Mouse (Mus musculus) heart, embryonic 13.5 days (tissue): Measurements from ENCODE around the gene Olfr599. TPM values are rescaled to one million over a fixed set of nuclear protein-coding genes. Genes with fewer than 3 reads are reported as not detected.
"Not testable (repeated sequence)": the region's sequence is repeated elsewhere in the genome, so short reads cannot be mapped to it uniquely, and the experiment has no call there.

Source experiments
- ATAC-seq: fragments of 200-750 bp; cut with Nextera tagmentation; 2 replicates; pipeline ENCODE4 v1.8.0; 2017; ENCODE audit warnings: moderate TSS enrichment; ENCODE audit not compliant: insufficient number of reproducible peaks, low FRiP score, low TSS enrichment; ENCODE audit errors: extremely low read depth
- H3K27ac ChIP-seq: fragments of 300-500 bp; sonication (generic); replicated peaks from 2 replicates; pipeline ENCODE4 v1.5.1; 2015; ENCODE audit warnings: moderate library complexity, mild to moderate bottlenecking, inconsistent platforms
- H3K27me3 ChIP-seq: fragments of 300-500 bp; sonication (generic); replicated peaks from 2 replicates; pipeline ENCODE4 v1.6.1; 2015; ENCODE audit warnings: mild to moderate bottlenecking, inconsistent platforms
- H3K36me3 ChIP-seq: fragments of 300-500 bp; sonication (generic); 2 replicates; pipeline ENCODE4 v1.6.1; 2015; ENCODE audit warnings: mild to moderate bottlenecking, inconsistent platforms
- H3K4me1 ChIP-seq: fragments of 300-500 bp; sonication (generic); 2 replicates; pipeline ENCODE4 v1.6.1; 2015; ENCODE audit warnings: inconsistent platforms
- H3K4me2 ChIP-seq: fragments of 300-500 bp; sonication (generic); 2 replicates; pipeline ENCODE4 v1.6.1; 2015; ENCODE audit warnings: inconsistent platforms, mild to moderate bottlenecking, moderate library complexity
- H3K4me3 ChIP-seq: fragments of 300-500 bp; sonication (generic); 2 replicates; pipeline ENCODE4 v1.5.1; 2015; ENCODE audit warnings: moderate library complexity, mild to moderate bottlenecking, inconsistent platforms
- H3K9ac ChIP-seq: fragments of 300-500 bp; sonication (generic); 2 replicates; pipeline ENCODE4 v1.6.1; 2015; ENCODE audit warnings: inconsistent platforms, mild to moderate bottlenecking, moderate library complexity
- H3K9me3 ChIP-seq: fragments of 300-500 bp; sonication (generic); 2 replicates; pipeline ENCODE4 v1.6.1; 2016; ENCODE audit warnings: inconsistent platforms
- WGBS: fragments of 180-500 bp; shearing (Covaris S2); methylation state at CpG from one replicate; pipeline ENCODE4 v1.1.7; 2015; ENCODE audit warnings: mixed read lengths; 5-methylcytosine and 5-hydroxymethylcytosine counted together
- polyA plus RNA-seq: library from polyadenylated mRNA; unstranded; fragments of >200 nt; fragmentation: Nextera tagmentation; extraction: Ambion mirVana; gene quantifications from 2 replicates; pipeline ENCODE4 v1.2.1, GENCODE M21; 2015

Olfr599 gene
- polyA plus RNA-seq = not detected in 2 replicates

GRCm38 (mm10) chr7:103335617-103336016, at the start of gene Olfr599:
TSS of gene Olfr599 (plus strand) at chr7:103335917.
- Histone ChIP-seq H3K36me3 (no peaks in the 10 kb centered on the region), H3K27me3 (no peaks in the 10 kb centered on the region), H3K9me3 (no peaks in the 10 kb centered on the region), H3K27ac (no peak within 1 kb of the TSS), H3K9ac (no peak within 1 kb of the TSS), H3K4me2 (no peak within 1 kb of the TSS), H3K4me1 (no peaks in the 10 kb centered on the region), H3K4me3 (no peak within 1 kb of the TSS)
- 83% methylated on average over 1 of the region's 1 CpGs for WGBS
- no peak; the same call in 1 of the 2 replicates for ATAC-seq

GRCm38 (mm10) chr7:103305348-103305747, 30.4 kb upstream of the Olfr599 start, which contains the start of gene Olfr596:
TSS of gene Olfr596 (plus strand) at chr7:103305648.
- not testable (repeated sequence) for H3K27me3 ChIP-seq, H3K4me3 ChIP-seq, H3K9ac ChIP-seq, ATAC-seq, H3K4me2 ChIP-seq, H3K27ac ChIP-seq, H3K9me3 ChIP-seq, H3K4me1 ChIP-seq, H3K36me3 ChIP-seq
- 79% methylated on average over 2 of the region's 2 CpGs for WGBS

GRCm38 (mm10) chr7:103316015-103316414, 19.7 kb upstream of the Olfr599 start, which contains the start of gene Olfr597:
TSS of gene Olfr597 (plus strand) at chr7:103316315.
- 76% methylated on average over 2 of the region's 2 CpGs for WGBS
- H3K4me2 ChIP-seq, H3K27ac ChIP-seq, H3K9ac ChIP-seq, H3K4me1 ChIP-seq, H3K27me3 ChIP-seq, ATAC-seq, H3K4me3 ChIP-seq, H3K9me3 ChIP-seq, H3K36me3 ChIP-seq: not testable (repeated sequence)

GRCm38 (mm10) chr7:103323268-103323667, 12.4 kb upstream of the Olfr599 start, which contains the start of gene Olfr598:
TSS of gene Olfr598 (plus strand) at chr7:103323568.
- Histone ChIP-seq H3K36me3 (no peaks in the 10 kb centered on the region), H3K9me3 (no peaks in the 10 kb centered on the region)

GRCm38 (mm10) chr7:103349569-103349968, 13.9 kb downstream of the Olfr599 start, which contains the start of gene Olfr600:
TSS of gene Olfr600 (minus strand) at chr7:103349669.
- no peak for ATAC-seq
- H3K36me3 ChIP-seq = no peaks in the 10 kb centered on the region
- no peak within 1 kb of the TSS for H3K9ac ChIP-seq
- H3K27ac ChIP-seq = no peak within 1 kb of the TSS
- no peaks in the 10 kb centered on the region for H3K4me1 ChIP-seq
- H3K27me3 ChIP-seq = no peaks in the 10 kb centered on the region
- no peak within 1 kb of the TSS for H3K4me2 ChIP-seq
- H3K4me3 ChIP-seq = no peak within 1 kb of the TSS
- no peaks in the 10 kb centered on the region for H3K9me3 ChIP-seq

More at GRCm38 (mm10) chr7:103323268-103323667, 12.4 kb upstream of the Olfr599 start, which contains the start of gene Olfr598:
- Histone ChIP-seq H3K27me3 (no peaks in the 10 kb centered on the region), H3K4me1 (no peaks in the 10 kb centered on the region), H3K4me3 (no peak within 1 kb of the TSS), H3K9ac (no peak within 1 kb of the TSS), H3K4me2 (no peak within 1 kb of the TSS), H3K27ac (no peak within 1 kb of the TSS)
- ATAC-seq = no peak

GRCm38 (mm10) chr7:103362555-103362954, 26.8 kb downstream of the Olfr599 start, which contains the start of gene Olfr601:
TSS of gene Olfr601 (minus strand) at chr7:103362655.
- no peak for ATAC-seq
- Histone ChIP-seq H3K27me3 (no peaks in the 10 kb centered on the region), H3K4me3 (no peak within 1 kb of the TSS), H3K9me3 (no peaks in the 10 kb centered on the region), H3K4me2 (no peak within 1 kb of the TSS), H3K4me1 (no peaks in the 10 kb centered on the region), H3K36me3 (no peaks in the 10 kb centered on the region), H3K9ac (no peak within 1 kb of the TSS), H3K27ac (no peak within 1 kb of the TSS)
- 80% methylated on average over 1 of the region's 1 CpGs for WGBS

GRCm38 (mm10) chr7:103386077-103386476, 50.4 kb downstream of the Olfr599 start, which contains the start of gene Olfr603:
TSS of gene Olfr603 (minus strand) at chr7:103386177.
- no peaks in the 10 kb centered on the region for H3K27me3 ChIP-seq
- H3K4me3 ChIP-seq = no peak within 1 kb of the TSS
- H3K9me3 ChIP-seq = no peaks in the 10 kb centered on the region
- no peak for ATAC-seq
- H3K27ac ChIP-seq = no peak within 1 kb of the TSS
- no peaks in the 10 kb centered on the region for H3K36me3 ChIP-seq
- no peak within 1 kb of the TSS for H3K9ac ChIP-seq
- no peak within 1 kb of the TSS for H3K4me2 ChIP-seq
- H3K4me1 ChIP-seq = no peaks in the 10 kb centered on the region

Other genes starting within 250 kb of the Olfr599 start
- gene Olfr585, start 238.2 kb upstream of the Olfr599 start, polyA plus RNA-seq = not detected in 2 replicates
- not detected in 2 replicates for gene Olfr586, start 210.3 kb upstream of the Olfr599 start, polyA plus RNA-seq
- not detected in 2 replicates for gene Olfr588-ps1, start 195.0 kb upstream of the Olfr599 start, polyA plus RNA-seq
- not detected in 2 replicates for gene Olfr589, start 179.6 kb upstream of the Olfr599 start, polyA plus RNA-seq
- gene Olfr591, start 157.6 kb upstream of the Olfr599 start, polyA plus RNA-seq = not detected in 2 replicates
- not detected in 2 replicates for gene Olfr592, start 151.1 kb upstream of the Olfr599 start, polyA plus RNA-seq
- gene Olfr593, start 124.1 kb upstream of the Olfr599 start, polyA plus RNA-seq = not detected in 2 replicates
- not detected in 2 replicates for gene Olfr594, start 118.9 kb upstream of the Olfr599 start, polyA plus RNA-seq
- gene Usp17ld, start 83.4 kb upstream of the Olfr599 start, polyA plus RNA-seq = not detected in 2 replicates
- not detected in 2 replicates for gene Olfr596, start 30.3 kb upstream of the Olfr599 start, polyA plus RNA-seq
- gene Olfr597, start 19.6 kb upstream of the Olfr599 start, polyA plus RNA-seq = not detected in 2 replicates
- gene Olfr598, start 12.3 kb upstream of the Olfr599 start, polyA plus RNA-seq = not detected in 2 replicates
- gene Olfr600, start 13.8 kb downstream of the Olfr599 start, polyA plus RNA-seq = not detected in 2 replicates
- gene Olfr601, start 26.7 kb downstream of the Olfr599 start, polyA plus RNA-seq = not detected in 2 replicates
- not detected in 2 replicates for gene Olfr603, start 50.3 kb downstream of the Olfr599 start, polyA plus RNA-seq
- gene Usp17lc, start 79.2 kb downstream of the Olfr599 start, polyA plus RNA-seq = not detected in 2 replicates
- gene Olfr605, start 109.5 kb downstream of the Olfr599 start, polyA plus RNA-seq = not detected in 2 replicates
- not detected in 2 replicates for gene Olfr606, start 113.1 kb downstream of the Olfr599 start, polyA plus RNA-seq
- gene Olfr607, start 128.2 kb downstream of the Olfr599 start, polyA plus RNA-seq = 0.17 and 0.21 TPM in 2 replicates
- 0.16 and 0.19 TPM in 2 replicates for gene Olfr608, start 134.0 kb downstream of the Olfr599 start, polyA plus RNA-seq
- not detected in 2 replicates for gene Olfr609, start 162.1 kb downstream of the Olfr599 start, polyA plus RNA-seq
- gene Olfr610, start 176.2 kb downstream of the Olfr599 start, polyA plus RNA-seq = not detected in 2 replicates
- gene Olfr611, start 184.9 kb downstream of the Olfr599 start, polyA plus RNA-seq = not detected in 2 replicates
- not detected in 2 replicates for gene Olfr612, start 206.8 kb downstream of the Olfr599 start, polyA plus RNA-seq
- gene Olfr613, start 212.2 kb downstream of the Olfr599 start, polyA plus RNA-seq = not detected in 2 replicates
- not detected in 2 replicates for gene Olfr615, start 220.2 kb downstream of the Olfr599 start, polyA plus RNA-seq
- gene Olfr616, start 233.2 kb downstream of the Olfr599 start, polyA plus RNA-seq = not detected in 2 replicates
- gene Olfr617, start 237.1 kb downstream of the Olfr599 start, polyA plus RNA-seq = not detected in 2 replicates